19 mouse cellular contexts compared by ENCODE assay signal in genomic region chr9:37035248-37035647, GRCm38 (mm10).
DNase-seq lines count a peak whose midpoint lies in the region; ATAC-seq and TF ChIP-seq lines count a peak whose summit lies in the region.
"Had no signal": no experiment of that assay in that cellular context is flagged by ENCODE, and none has a peak within 500 bp of the region (broad histone marks: within the 10 kb centered on the region; RNA-seq: fewer than 3 reads in every experiment).

No protein-coding gene starts in this region.

- WGBS in cerebellum, adult 2 months = 97% methylated on average over 3 of the region's 3 CpGs
- WGBS in midbrain, postnatal 0 days = 99% methylated on average over 3 of the region's 3 CpGs
- WGBS in midbrain, embryonic 13.5 days = 96% methylated on average over 3 of the region's 3 CpGs
- 97% methylated on average over 3 of the region's 3 CpGs for WGBS in neural tube, embryonic 15.5 days

- TF ChIP-seq CTCF in cerebellum, adult 2 months (IDR thresholded peaks at IDR 0.05; ENCODE audit: borderline replicate concordance, insufficient read depth, low read depth, low read length) = peak; percentile 27; the same call in 1 of the 2 replicates
- TF ChIP-seq CTCF in layer of hippocampus, adult 2 months (conservative IDR thresholded peaks at IDR 0.05) = peak; percentile 62
- TF ChIP-seq CTCF in midbrain, postnatal 0 days (IDR thresholded peaks at IDR 0.05) = peak; percentile 51

- no peak overlapping the region for H3K9ac ChIP-seq in midbrain, postnatal 0 days (replicated peaks; ENCODE audit: low read length, poor library complexity, severe bottlenecking)
- H3K9ac ChIP-seq in midbrain, embryonic 13.5 days (replicated peaks) = no peak overlapping the region
- H3K9ac ChIP-seq in neural tube, embryonic 15.5 days (replicated peaks) = no peak overlapping the region
- H3K9ac ChIP-seq: embryonic facial prominence, embryonic 15.5 days; heart, embryonic 12.5 days had no signal

- no peaks in the 10 kb centered on the region; the same call in 1 of the 2 replicates for H3K27me3 ChIP-seq in cerebellum, adult 2 months (ENCODE audit: control insufficient read depth, insufficient read depth, low read length)
- H3K27me3 ChIP-seq in midbrain, postnatal 0 days (ENCODE audit: insufficient read depth, low read length) = no peaks in the 10 kb centered on the region
- H3K27me3 ChIP-seq in midbrain, embryonic 13.5 days = no peaks in the 10 kb centered on the region
- H3K27me3 ChIP-seq in neural tube, embryonic 15.5 days (replicated peaks) = no peaks in the 10 kb centered on the region
- H3K27me3 ChIP-seq: embryonic facial prominence, embryonic 15.5 days; heart, embryonic 12.5 days had no signal

- DNase-seq in cerebellum, adult 2 months = no peak
- DNase-seq in cerebellum, adult 18-20 months = no peak
- no peak for DNase-seq in layer of hippocampus, adult 2 months (ENCODE audit: low spot score in 2 of 2)
- no peak for DNase-seq in layer of hippocampus, postnatal 14 days (ENCODE audit: low spot score in 2 of 2)
- no peak for DNase-seq in midbrain, postnatal 0 days (ENCODE audit: low spot score)
- DNase-seq in embryo, embryonic 10.5 days (ENCODE audit: low spot score) = no peak
- DNase-seq: adrenal gland, postnatal 25 days; cerebellum, adult 9-11 months; embryo, embryonic 11 days; heart, postnatal 36 days; kidney, adult 9 months; midbrain, embryonic 14.5 days had no signal

- H3K4me2 ChIP-seq in midbrain, postnatal 0 days (ENCODE audit: low read depth, low read length, poor library complexity, severe bottlenecking) = no peak overlapping the region
- H3K4me2 ChIP-seq in midbrain, embryonic 13.5 days (replicated peaks) = no peak overlapping the region
- no peak overlapping the region for H3K4me2 ChIP-seq in neural tube, embryonic 15.5 days
- H3K4me2 ChIP-seq: embryonic facial prominence, embryonic 15.5 days; heart, embryonic 12.5 days had no signal

- no peak for TF ChIP-seq POLR2A in cerebellum, adult 2 months (IDR thresholded peaks at IDR 0.05; ENCODE audit: borderline replicate concordance, insufficient read depth, low read length)

- peaks cover 11% of the 10 kb centered on the region for H3K4me1 ChIP-seq in cerebellum, adult 2 months (ENCODE audit: control insufficient read depth, insufficient read depth, low read length)
- H3K4me1 ChIP-seq in midbrain, postnatal 0 days (ENCODE audit: insufficient read depth, low read length) = peaks cover 11% of the 10 kb centered on the region; the same call in 1 of the 2 replicates
- H3K4me1 ChIP-seq in midbrain, embryonic 13.5 days (replicated peaks) = peaks cover 31% of the 10 kb centered on the region
- H3K4me1 ChIP-seq in neural tube, embryonic 15.5 days = peaks cover 40% of the 10 kb centered on the region

- no peak overlapping the region for H3K27ac ChIP-seq in cerebellum, adult 2 months (ENCODE audit: insufficient read depth, low read length)
- 0 out of 2 replicates have a peak overlapping the region, but pooled peaks have one; percentile 59 for H3K27ac ChIP-seq in layer of hippocampus, adult 2 months
- no peak overlapping the region for H3K27ac ChIP-seq in midbrain, postnatal 0 days (ENCODE audit: low read depth, low read length)
- no peak overlapping the region for H3K27ac ChIP-seq in midbrain, embryonic 13.5 days
- H3K27ac ChIP-seq in neural tube, embryonic 15.5 days (replicated peaks) = no peak overlapping the region
- H3K27ac ChIP-seq: embryonic facial prominence, embryonic 15.5 days; forebrain, embryonic 10.5 days; limb, embryonic 10.5 days had no signal

- no peaks in the 10 kb centered on the region for H3K36me3 ChIP-seq in midbrain, postnatal 0 days (ENCODE audit: insufficient read depth, low read length)
- 0 out of 2 replicates have a peak, but pooled peaks cover 2% of the 10 kb centered on the region for H3K36me3 ChIP-seq in midbrain, embryonic 13.5 days
- no peaks in the 10 kb centered on the region for H3K36me3 ChIP-seq in neural tube, embryonic 15.5 days
- H3K36me3 ChIP-seq: embryonic facial prominence, embryonic 15.5 days; heart, embryonic 12.5 days; limb, embryonic 10.5 days had no signal

- H3K9me3 ChIP-seq in midbrain, postnatal 0 days (ENCODE audit: low read length) = no peaks in the 10 kb centered on the region
- no peaks in the 10 kb centered on the region for H3K9me3 ChIP-seq in midbrain, embryonic 13.5 days
- H3K9me3 ChIP-seq in neural tube, embryonic 15.5 days (replicated peaks) = no peaks in the 10 kb centered on the region
- H3K9me3 ChIP-seq: embryonic facial prominence, embryonic 15.5 days; forebrain, embryonic 10.5 days; heart, embryonic 12.5 days; limb, embryonic 10.5 days had no signal

- ATAC-seq in midbrain, postnatal 0 days (ENCODE audit: low FRiP score) = no peak
- no peak for ATAC-seq in midbrain, embryonic 13.5 days
- ATAC-seq in neural tube, embryonic 15.5 days (ENCODE audit: low FRiP score) = no peak
- ATAC-seq: activated CD4-positive, CD25-positive, alpha-beta regulatory T cell, adult 4 months had no signal

- H3K4me3 ChIP-seq in cerebellum, adult 2 months (replicated peaks; ENCODE audit: insufficient read depth, low read depth, low read length) = no peak overlapping the region
- no peak overlapping the region for H3K4me3 ChIP-seq in layer of hippocampus, adult 2 months
- H3K4me3 ChIP-seq in midbrain, postnatal 0 days (ENCODE audit: low read depth, low read length) = no peak overlapping the region
- H3K4me3 ChIP-seq in midbrain, embryonic 13.5 days (replicated peaks) = no peak overlapping the region
- H3K4me3 ChIP-seq in neural tube, embryonic 15.5 days (replicated peaks) = no peak overlapping the region
- H3K4me3 ChIP-seq: embryonic facial prominence, embryonic 15.5 days; forebrain, embryonic 10.5 days; heart, embryonic 12.5 days; limb, embryonic 10.5 days had no signal
